Mouse (Mus musculus): ENCODE results near the gene Gcsh.

The Gcsh gene

GRCm38 (mm10) chr8:116978052-116978451, 15.3 kb downstream of the Gcsh start:
- no peak for DNase-seq (ENCODE audit: low spot score)

DNA sequence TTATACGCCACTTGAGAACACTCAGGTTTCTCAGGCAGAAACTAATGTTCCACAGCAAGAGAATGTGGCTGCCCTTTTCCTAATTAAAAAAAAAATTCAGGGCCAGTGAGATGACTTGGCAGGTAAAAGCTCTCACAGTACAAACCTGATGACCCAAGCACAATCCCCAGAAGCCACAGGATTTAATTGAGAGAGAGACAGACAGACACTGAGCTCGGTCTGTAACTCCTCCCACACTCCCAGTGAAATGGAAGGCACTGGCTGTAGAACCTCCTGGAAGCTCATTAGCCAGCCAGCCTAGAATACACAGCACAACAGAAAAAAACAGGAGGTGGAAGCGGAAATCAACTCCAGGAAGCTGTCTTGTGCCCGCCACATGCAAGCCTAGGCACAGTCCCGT, 17.7 kb downstream of the Gcsh start:
- DNase-seq (ENCODE audit: low spot score) = no peak

- DNase-seq (ENCODE audit: low spot score) = no peak
Observed at GRCm38 (mm10) chr8:116975066-116975465, 18.3 kb downstream of the Gcsh start.

- no peak for DNase-seq (ENCODE audit: low spot score)
Observed at GRCm38 (mm10) chr8:116969531-116969930, 23.8 kb downstream of the Gcsh start.

GRCm38 (mm10) chr8:116954415-116954814, 38.9 kb downstream of the Gcsh start:
- no peak for DNase-seq (ENCODE audit: low spot score)

- no peak for DNase-seq (ENCODE audit: low spot score)
Observed at GRCm38 (mm10) chr8:116952428-116952827, 40.9 kb downstream of the Gcsh start.

- DNase-seq (ENCODE audit: low spot score) = no peak
Observed at GRCm38 (mm10) chr8:116951778-116952177, 41.6 kb downstream of the Gcsh start.

DNA sequence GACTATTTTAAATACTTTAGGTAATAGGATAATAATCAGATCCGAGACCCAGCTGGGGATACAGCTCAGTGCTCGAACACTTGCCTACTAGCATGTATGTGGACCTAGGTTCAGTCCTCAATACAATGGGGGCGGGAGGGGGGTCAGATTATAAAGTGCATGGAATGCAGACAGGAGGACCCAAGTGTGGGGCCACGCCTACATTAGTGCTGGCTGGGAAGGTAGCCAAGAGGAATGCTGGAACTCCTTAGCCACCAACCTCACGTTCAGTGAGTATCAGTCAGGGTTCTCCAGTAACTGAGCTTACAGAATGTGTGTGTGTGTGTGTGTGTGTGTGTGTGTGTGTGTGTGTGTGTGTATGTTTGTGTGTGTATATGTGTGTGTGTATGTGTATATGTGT, 42.0 kb downstream of the Gcsh start:
- DNase-seq (ENCODE audit: low spot score) = no peak

- DNase-seq (ENCODE audit: low spot score) = no peak
Observed at GRCm38 (mm10) chr8:116947589-116947988, 45.7 kb downstream of the Gcsh start.

DNA sequence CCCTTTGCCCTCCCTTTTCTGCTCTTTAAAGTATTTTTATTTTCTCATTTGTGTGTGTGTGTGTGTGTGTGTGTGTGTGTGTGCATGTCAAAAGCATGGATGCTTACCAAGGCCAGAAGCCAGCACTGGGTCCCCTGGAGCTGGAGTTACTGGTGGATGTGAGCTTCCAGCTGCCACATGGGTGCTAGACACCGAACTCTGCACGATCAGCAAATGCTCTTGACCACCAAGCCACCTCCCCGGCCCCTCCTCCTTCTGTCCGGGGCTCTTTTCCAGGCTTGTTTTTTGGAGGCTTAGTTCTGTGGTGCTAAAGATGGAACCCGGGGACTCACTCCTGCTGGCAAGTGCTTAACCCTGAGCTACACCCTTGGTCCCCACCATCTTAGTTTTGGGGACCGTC, 46.5 kb downstream of the Gcsh start:
- DNase-seq (ENCODE audit: low spot score) = no peak

GRCm38 (mm10) chr8:116946268-116946838, 47.0 kb downstream of the Gcsh start:
- no peak for DNase-seq (ENCODE audit: low spot score)

DNA sequence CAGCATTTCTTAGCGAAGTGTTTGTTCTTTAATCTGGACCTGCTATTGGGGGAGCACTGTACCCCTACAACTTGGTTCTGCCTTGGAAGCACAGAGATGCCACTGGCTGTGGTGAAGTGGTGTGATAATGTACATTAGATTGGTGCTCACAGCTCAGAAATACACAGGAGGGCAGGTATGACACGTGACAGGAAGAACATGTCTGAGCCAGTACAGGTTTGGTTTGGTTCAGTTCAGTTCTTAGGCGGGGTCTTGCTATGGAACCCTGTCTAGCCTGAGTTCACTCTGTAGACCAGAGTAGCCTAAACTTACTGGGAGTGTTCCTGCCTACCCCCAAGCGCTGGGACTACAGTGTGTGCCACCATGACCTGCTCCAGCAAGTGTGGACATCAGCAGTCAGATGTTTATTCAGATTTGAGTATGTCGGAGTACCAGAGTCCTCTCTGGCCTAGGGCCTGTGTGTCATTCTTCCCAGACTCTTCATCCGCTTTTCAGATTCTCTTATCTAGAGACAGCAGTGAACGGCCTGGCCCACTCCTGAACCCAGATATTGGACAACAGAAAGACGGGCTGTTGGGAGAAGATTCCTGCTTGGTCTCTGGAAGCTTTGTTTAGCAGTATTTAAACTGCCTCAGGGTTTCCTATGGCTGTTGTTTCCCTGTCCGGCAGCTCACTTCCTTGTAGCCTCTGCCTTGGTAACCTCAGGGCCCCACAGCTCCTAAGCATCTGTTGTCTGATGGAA, 48.0 kb downstream of the Gcsh start:
- DNase-seq (ENCODE audit: low spot score) = no peak

- DNase-seq (ENCODE audit: low spot score) = no peak
Observed at GRCm38 (mm10) chr8:116944385-116944696, 49.0 kb downstream of the Gcsh start.

- peak; percentile 26 for DNase-seq (ENCODE audit: low spot score)
Observed at GRCm38 (mm10) chr8:116943555-116944384, 49.6 kb downstream of the Gcsh start.

GRCm38 (mm10) chr8:116943161-116943554, 50.2 kb downstream of the Gcsh start, which contains the start of gene Atmin:
Gene Atmin (plus strand): TSS chr8:116943393.
- DNase-seq (ENCODE audit: low spot score) = peak; percentile 92

DNA sequence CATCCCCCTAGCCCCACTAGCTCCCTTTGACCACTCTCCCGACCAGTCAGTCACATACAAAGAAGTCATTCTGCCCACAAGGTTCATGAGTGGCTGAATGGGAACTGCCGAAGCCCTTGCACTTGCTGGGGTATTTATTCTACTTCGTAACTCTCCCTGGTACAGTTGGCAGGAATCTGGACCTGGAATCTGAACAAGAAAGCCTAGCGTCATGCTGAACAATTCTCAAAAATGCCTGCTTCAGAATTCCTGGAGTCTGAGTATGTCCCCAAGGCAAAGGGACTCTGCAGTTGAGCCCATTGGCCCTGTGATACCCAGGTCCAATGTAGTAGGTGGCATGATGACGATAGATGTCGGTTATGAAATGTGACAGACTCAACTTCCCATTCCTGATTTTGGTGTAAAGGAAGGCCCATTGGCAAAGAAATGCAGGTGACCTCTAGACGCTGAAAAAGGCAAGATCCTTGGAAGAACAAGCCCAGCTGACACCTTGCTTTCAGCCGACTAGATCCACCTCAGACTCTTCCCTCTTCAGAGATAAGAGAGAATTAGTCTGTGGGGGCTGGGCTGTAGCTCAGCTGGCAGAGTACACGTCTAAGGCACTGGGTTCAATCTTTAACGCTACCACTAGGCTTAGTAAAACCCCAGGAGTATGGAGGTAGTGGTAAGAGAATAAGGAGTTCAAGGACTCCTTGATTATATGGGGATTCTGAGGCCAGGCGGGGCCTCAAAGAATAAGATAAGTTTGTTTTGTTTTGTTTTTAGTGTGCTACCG, 50.9 kb downstream of the Gcsh start:
- no peak for DNase-seq (ENCODE audit: low spot score)

GRCm38 (mm10) chr8:116935506-116935905, 57.8 kb downstream of the Gcsh start:
- peak; percentile 17 for DNase-seq (ENCODE audit: low spot score)

DNA sequence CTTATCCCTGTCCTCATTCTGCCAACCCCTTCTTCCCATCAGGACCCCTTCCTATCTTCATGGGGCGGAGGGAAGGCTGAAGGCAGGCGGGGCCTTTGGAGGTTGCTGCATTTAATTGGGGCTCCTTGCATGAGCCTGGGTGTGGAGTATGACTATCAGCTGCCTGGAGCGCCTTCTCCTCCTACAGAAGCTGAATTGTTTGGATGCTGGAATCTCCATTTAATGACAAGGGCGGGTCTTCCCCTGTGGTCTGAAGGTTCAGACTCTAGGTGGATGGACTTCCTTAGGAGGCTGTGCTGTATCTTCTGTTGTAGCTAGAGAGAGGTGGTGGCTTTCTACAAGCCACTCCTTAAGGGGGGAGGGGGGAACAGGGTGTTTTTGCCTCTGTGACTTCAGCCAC, 58.4 kb downstream of the Gcsh start:
- no peak for DNase-seq (ENCODE audit: low spot score)

All from embryo, embryonic 10.5 days (tissue).